Mouse (Mus musculus): ENCODE data around the gene Ube2j1.

- TF ChIP-seq CTCF (IDR thresholded peaks at IDR 0.05; ENCODE audit: low read depth, low read length) (no peak), POLR2A (IDR thresholded peaks at IDR 0.05; ENCODE audit: insufficient read depth, low read length) (no peak), EP300 (IDR thresholded peaks at IDR 0.05; ENCODE audit: insufficient read depth, low read depth, low read length) (no peak)
Measured at GRCm38 (mm10) chr4:33062981-33063380, 31.8 kb downstream of the Ube2j1 start, which contains the start of gene Gabrr2.

All from ES-Bruce4 (cell line).